Mouse (Mus musculus): Measurements from ENCODE around the gene Mthfd1l.

DNA sequence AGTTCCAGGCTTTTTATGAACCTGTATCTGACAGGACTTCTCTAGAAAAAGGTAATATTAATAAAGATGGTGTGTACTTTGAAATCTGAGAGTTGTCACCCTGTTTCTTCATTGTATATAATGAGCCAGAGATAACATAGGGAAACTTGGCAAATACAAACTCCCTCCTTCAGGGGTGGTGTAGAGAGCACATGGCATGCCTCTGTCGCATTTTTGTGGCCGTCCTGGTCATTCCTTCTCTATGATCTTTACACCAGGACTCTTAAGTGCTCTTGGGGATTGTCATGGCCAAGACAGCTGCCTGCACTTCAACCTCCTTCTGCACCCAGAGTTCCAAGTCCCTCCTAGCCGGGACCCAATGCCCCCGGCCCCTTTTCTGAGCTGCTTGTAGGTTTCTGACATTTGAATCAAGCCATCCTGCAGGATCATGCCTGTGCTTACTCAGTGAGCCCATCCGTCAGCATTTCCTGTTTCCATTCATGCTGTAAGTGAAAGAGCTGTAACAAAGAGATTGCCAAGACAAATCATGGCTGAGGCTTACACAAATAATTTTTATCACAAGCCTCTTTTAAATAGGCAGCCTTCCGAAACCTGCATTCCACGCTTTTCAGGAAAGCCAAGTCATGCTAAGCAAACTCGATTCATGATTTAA is 106.2 kb downstream of the Mthfd1l start:
- TF ChIP-seq CTCF (IDR thresholded peaks at IDR 0.05; ENCODE audit: low read depth) = no peak
- no peak for TF ChIP-seq EP300 (IDR thresholded peaks at IDR 0.05; ENCODE audit: low read depth)
